Mouse (Mus musculus) CD8-positive naive resting alpha-beta T cell, adult 2 months (primary cell): ENCODE results near the gene Klhdc10.

Source experiments
- DNase-seq, 2 experiments: peaks; one replicate each; pipeline ENCODE4 v3.0.0; 2022; ENCODE audit warnings: low read depth in 2 of 2, low spot score in 2 of 2

The Klhdc10 gene

DNA sequence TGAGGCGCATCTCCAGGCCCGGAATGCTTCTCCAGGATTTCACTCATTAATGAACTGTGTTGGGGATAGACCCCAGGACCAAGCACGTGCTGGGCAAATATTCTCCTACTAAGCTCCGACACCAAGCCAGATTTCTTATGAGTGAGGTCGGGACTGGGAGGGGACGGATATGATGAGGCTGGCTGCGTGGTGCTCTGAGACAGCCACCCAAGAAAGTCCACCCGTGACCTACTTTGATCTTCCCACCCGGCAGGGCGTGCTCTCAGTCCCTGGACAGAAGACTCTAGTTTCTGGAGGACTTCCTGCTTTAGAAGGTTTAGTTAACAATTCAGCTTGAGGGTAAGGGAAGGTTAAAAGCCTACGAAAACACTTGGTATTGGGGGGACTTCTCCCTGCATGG, 63.9 kb downstream of the Klhdc10 start:
- no peak for DNase-seq

DNA sequence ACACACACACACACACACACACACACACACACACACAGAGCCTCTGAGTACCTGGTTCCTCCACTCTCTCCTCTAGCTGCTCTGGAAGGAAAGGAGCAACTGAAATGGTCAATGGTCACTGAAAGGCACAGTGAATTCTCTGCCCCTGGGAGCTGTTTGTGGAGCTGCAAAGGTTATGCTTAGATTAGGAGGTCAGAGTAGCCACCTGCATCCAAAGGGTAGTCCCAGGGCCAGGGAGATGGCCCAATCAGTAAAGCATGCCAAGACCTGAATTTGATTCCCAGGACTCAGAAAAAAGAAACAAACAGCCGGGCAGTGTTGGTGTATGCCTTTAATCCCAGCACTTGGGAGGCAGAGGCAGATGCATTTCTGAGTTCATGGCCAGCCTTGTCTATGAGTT, 66.4 kb downstream of the Klhdc10 start:
- no peak for DNase-seq

DNA sequence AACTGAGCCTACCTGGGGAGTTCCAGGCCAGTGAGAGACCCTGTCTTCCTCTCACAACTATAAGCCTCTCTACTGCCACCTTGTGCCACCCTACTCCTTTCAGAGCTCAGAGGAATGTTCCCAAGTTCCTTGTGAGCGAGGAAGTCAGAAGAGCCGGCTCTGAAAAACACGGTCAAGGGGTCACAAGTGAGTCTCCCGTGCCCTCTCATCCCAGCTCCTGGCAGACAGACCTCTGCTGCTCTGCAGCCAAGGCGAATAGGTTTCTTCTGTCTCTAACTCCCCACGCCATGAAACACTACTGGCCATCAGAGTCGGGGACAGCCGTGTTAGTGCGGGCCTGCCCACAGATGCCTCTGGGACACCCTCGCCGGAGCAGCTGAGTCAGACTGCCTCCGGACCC, 67.0 kb downstream of the Klhdc10 start:
- no peak for DNase-seq

DNA sequence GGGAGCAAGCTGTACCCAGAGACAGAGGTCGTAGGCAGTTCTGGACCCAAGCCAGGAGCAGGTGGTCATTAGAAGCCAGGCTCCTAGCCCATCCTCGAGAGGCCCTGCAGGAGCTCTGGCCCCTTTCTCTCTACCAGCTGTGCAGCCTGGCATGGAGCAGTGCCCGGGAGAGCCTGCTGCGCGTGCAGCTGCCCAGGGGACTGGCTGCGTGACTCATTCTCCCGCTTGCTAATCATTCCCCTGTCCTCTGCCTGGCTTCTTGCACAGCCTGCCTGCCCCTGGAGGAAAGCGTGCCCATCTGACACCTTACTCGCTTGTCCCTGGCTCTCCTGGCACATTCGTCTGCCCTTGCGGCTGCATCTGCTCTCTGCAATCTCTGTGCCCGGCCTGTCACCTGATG, 67.7 kb downstream of the Klhdc10 start:
- no peak for DNase-seq

DNA sequence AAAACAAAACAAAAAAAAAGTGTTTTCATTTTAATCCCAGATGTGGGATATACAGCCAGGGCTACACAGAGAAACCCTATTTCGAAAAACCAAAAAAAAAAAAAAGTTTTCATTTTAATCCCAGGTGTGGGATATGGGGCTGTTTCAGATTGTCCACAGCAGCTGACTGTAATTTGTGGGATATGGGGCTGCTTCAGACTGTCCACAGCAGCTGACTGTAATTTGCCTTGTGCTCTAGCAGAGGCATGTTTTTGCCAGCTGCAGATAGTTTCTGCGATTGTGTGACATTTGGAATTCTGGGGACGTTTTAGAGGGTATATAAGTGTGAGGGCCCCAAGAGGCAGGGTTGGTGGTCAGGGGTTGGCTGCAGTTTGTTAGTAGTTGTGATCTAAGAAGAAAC, 70.0 kb downstream of the Klhdc10 start:
- no peak for DNase-seq

DNA sequence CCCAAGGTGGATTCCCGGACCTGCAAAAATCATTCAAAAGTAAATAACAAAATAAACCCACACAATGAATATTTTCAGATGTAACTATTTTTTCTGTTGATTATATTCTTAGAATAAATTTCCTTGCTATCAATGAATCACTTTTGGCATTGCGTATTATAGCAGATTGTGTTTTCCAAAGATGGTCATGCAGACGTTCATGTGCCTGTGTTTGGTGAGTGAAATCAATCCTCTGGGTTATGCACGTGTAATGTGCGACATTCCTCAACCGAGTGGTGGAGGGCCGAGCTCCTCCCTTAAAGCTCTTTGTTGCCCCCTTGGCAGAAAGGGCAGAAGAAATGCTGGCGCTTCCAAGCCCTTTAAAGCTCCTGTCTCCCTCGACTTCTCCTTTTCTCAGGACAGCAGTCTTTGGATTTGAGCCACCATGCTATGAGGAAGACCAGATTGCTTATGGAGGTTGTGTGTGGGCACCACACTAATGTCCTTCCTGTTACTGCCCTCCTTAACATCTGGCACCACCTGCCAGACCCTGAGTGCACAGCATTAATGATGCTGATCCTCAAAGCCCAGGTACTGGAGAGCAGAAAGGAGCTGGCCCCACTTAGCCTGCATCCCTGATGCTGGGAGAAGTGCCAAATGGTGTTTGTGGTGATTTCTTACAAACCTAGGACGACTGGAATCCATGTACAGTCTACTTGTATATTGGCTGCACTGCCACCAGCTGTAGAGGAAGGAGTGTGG, 74.5 kb downstream of the Klhdc10 start:
- no peak for DNase-seq

DNA sequence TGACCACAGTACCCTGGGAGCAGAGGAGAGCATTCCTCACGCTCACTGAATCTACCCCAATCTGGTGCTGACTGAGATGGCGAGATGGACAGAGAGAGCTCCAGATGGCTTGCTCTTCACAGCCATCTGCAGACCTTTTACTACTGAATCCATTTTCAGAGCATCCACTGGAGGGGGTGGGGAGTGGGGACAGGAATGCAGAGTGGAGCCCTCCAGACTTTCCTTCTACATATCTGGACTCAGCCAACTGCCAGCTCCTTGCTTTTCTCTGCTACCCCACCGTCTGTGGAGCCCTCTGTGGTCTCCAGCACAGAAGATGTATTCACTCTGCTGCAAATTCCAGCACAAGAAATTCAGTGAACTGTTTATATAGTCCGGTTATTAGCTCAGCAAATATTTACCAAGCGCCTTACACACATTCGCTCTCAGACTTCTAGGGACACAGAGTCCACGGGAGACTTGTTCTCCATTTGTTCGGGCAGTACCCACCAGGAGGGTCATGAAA, 75.6 kb downstream of the Klhdc10 start:
- DNase-seq = no peak

DNA sequence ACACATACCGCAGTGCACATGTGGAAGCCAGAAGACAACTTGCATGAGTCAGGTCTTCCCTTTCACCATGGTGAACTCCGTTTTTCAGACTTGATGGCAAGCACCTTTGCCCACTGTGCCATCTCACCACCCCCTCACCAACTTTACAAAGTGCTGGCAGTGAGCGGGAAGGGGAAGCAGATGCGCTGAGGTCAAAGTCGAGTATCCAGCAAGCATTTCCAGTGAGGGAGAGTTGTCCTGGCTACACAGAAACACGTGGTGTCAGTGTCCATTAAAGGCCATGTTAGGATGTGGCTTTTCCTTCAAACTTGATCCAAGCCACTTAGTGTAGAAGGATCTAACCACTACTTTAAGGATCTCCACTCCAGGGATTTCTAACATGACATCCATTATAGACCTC, 76.1 kb downstream of the Klhdc10 start:
- no peak for DNase-seq

DNA sequence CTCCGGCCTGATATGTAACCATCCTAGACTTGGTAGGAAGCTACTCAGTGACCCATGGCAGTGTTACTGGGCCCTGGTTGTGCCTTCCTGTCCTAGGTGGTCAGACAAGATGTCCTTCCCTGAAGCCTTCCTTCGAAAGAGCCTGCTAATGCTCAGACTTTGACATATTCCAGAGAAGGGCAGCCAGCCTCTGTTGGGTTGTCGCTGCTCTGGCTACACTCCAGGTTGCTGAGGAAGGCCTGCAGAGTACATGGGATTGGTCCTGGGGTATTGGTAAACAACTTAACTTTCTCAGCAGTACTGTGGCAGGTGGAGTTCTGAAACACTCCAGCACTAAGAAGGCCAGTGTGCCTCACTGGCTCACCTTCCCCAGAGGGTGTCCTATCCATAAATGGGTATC, 77.8 kb downstream of the Klhdc10 start:
- no peak for DNase-seq

DNA sequence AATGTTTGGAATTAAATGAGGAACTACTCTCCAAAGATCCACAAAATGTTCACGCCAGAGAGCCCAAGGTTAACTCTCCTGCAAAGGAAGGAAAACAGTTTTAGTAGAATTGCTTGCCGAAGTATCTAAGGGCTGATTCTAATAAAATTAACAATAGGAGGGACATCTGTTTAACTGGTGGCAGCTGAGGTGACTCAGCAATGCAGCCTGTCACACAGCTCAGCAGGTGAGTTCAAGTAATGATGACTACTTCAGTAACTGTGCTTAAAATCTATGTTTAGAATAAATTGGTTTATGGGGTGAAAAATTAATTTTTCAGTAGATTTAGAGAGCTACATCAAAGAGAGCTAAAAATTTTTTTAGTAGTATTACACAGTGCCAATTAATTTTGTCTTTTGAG, 81.2 kb downstream of the Klhdc10 start:
- DNase-seq = no peak

DNA sequence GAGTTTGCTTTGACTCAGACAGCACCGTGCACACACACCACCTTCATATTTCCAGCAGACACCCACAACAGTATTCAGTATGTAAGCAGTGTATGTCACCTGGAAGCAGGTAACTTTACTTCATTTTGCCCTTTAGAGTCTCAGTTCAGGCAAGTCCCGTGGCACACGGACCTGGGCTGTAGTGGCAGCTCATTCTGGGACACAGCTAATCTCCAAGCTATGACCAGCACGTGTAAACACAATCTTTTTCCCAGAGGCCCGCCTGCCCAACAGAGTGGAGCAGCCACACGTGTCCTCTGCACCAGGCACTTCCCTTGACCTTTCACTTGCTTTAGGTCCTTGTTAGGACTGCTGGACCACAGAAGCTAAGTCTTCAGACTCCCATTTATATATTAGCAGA, 84.8 kb downstream of the Klhdc10 start:
- no peak for DNase-seq

DNA sequence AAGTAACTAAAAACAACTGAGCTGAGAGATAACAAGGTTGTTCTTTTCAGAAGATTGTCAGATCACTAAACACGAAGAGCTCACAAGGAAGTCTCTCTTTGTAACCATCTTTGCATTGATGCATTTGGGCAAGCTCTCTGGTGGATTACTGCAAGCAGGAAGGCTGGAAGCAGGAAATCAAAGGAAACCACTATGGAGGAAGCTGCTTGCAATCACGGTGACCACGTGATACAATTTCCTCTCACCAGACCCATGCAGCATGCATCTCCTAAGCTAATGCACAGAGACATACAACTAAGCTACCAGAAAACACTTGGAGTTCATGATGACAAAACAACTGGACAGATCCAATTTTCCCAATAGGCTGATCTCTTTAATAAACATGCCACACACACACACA, 97.4 kb downstream of the Klhdc10 start:
- DNase-seq = no peak
